Mouse (Mus musculus) adrenal gland, postnatal 4 days (tissue): Measurements from ENCODE around the gene Zfp764. TPM values are rescaled to one million over a fixed set of nuclear protein-coding genes. Genes with fewer than 3 reads are reported as not detected.

Experiments
- total RNA-seq, 2 experiments: library from RNA; stranded (reverse); gene quantifications; 2 replicates each; pipeline ENCODE4 v1.2.3; 2021

Gene Zfp764
- total RNA-seq, 2 experiments from 2014 or later = 7.8 to 8.0 TPM

Other genes with a start within 250 kb of the Zfp764 start
- gene Cd2bp2, start 210.8 kb downstream of the Zfp764 start, total RNA-seq = 10 to 100 TPM; 77.6 to 84.4 TPM
- gene Tbc1d10b, start 198.4 kb downstream of the Zfp764 start, total RNA-seq = 10 to 100 TPM; 57.9 to 58.5 TPM
- gene Mylpf, start 197.9 kb downstream of the Zfp764 start, total RNA-seq = 100 to 1,000 TPM; 268 to 794 TPM
- 10 to 100 TPM; 18.3 to 19.3 TPM for gene Zfp553, start 173.8 kb downstream of the Zfp764 start, total RNA-seq
- 10 to 100 TPM; 12.6 to 14.5 TPM for gene Sept1, start 173.7 kb downstream of the Zfp764 start, total RNA-seq
- 10 to 100 TPM; 36.3 to 39.2 TPM for gene Zfp771, start 162.5 kb downstream of the Zfp764 start, total RNA-seq
- 10 to 100 TPM; 63.5 to 68.3 TPM for gene Dctpp1, start 146.1 kb downstream of the Zfp764 start, total RNA-seq
- 100 to 1,000 TPM in 1 of 2 experiments, 10 to 100 TPM in 1; 92.8 to 115 TPM for gene Sephs2, start 132.8 kb downstream of the Zfp764 start, total RNA-seq
- gene Itgal, start 110.6 kb downstream of the Zfp764 start, total RNA-seq = 1 to 10 TPM; 3.0 to 3.4 TPM
- gene Zfp768, start 61.2 kb downstream of the Zfp764 start, total RNA-seq = 10 to 100 TPM; 32.6 to 33.9 TPM
- 10 to 100 TPM in 1 of 2 experiments, 1 to 10 TPM in 1; 9.9 to 10.4 TPM for gene Zfp747, start 30.8 kb downstream of the Zfp764 start, total RNA-seq
- gene 9130019O22Rik, start 19.7 kb downstream of the Zfp764 start, total RNA-seq = 1 to 10 TPM; 5.2 to 5.7 TPM
- gene E430018J23Rik, start 13.2 kb downstream of the Zfp764 start, total RNA-seq = 10 to 100 TPM; 11.7 to 12.8 TPM
- 10 to 100 TPM; 21.0 to 24.8 TPM for gene Zfp688, start 15.2 kb upstream of the Zfp764 start, total RNA-seq
- 1 to 10 TPM; 7.3 to 7.4 TPM for gene Zfp689, start 42.3 kb upstream of the Zfp764 start, total RNA-seq
- gene Prr14, start 52.8 kb upstream of the Zfp764 start, total RNA-seq = 10 to 100 TPM; 52.3 to 54.8 TPM
- gene Fbrs, start 72.4 kb upstream of the Zfp764 start, total RNA-seq = 10 to 100 TPM; 90.8 to 94.0 TPM
- 100 to 1,000 TPM; 111 to 118 TPM for gene Srcap, start 105.2 kb upstream of the Zfp764 start, total RNA-seq
- 10 to 100 TPM; 26.4 to 27.5 TPM for gene Gm42715, start 112.8 kb upstream of the Zfp764 start, total RNA-seq
- gene Tmem265, start 154.6 kb upstream of the Zfp764 start, total RNA-seq = not detected
- 10 to 100 TPM; 49.3 to 60.9 TPM for gene Phkg2, start 166.5 kb upstream of the Zfp764 start, total RNA-seq
- gene Ccdc189, start 181.8 kb upstream of the Zfp764 start, total RNA-seq = 10 to 100 TPM; 11.9 to 13.5 TPM
- gene Rnf40, start 181.9 kb upstream of the Zfp764 start, total RNA-seq = 10 to 100 TPM; 85.1 to 89.5 TPM
- gene Zfp629, start 209.0 kb upstream of the Zfp764 start, total RNA-seq = 10 to 100 TPM; 29.4 to 31.6 TPM